Mouse (Mus musculus): ENCODE results near the gene Gucy2g. TPM values are rescaled to one million over a fixed set of nuclear protein-coding genes. Genes with fewer than 3 reads are reported as not detected.

Gucy2g gene
- polyA plus RNA-seq (2012; rRNA removed), result 0.13 TPM in 1 of 2 replicates, not detected in the other

GRCm38 (mm10) chr19:55241186-55241645 is at the start of gene Gucy2g:
Gucy2g (minus strand) TSS chr19:55241236.

DNA sequence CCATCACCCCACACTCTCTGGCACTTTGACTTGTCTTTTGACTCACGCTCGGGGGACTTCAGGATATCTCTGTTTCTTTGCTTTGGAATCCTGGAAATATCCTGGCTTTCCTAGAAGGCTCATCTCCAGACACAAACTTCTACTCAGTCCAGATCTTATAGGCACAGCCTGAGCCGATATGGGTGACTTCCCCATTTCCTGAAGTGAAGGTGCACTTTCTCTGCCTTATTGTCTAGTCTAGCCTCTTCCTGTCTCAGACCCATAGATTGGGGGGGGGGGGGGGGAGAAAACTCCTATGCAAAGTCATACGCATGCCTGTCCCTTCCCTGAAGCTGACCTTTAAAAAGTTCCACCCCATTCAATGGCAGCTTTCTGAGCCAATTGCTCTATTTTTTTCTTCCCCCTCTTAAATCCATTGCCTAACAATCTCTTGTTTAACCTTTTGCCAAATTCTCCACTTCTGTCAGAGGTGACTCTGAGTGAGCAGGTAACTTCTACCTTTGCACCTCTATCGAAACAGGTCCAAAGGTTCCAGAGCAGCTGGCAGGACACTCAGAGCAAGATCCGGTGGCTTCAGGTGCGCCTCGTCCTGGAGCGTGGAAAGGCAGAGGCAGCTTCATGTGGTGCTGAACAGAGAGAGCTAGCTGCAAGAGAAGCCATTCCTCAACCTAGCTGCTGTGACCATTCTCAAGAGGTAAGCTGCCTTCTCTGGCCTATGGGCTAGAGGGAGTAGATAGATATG is 10.5 kb upstream of the Gucy2g start, which contains the start of gene Acsl5:
Gene Acsl5 (plus strand): TSS at position 556 of the 742 bp plus-strand sequence.

GRCm38 (mm10) chr19:55180433-55180832 is 60.6 kb downstream of the Gucy2g start, which contains the start of gene Tectb:
Tectb (plus strand) TSS chr19:55180733.

Other genes with a start within 250 kb of the Gucy2g start
- 22.2 and 23.3 TPM in 2 replicates for gene Gpam, start 114.0 kb downstream of the Gucy2g start, polyA plus RNA-seq (2012; rRNA removed)
- gene Tectb, start 60.5 kb downstream of the Gucy2g start, polyA plus RNA-seq (2012; rRNA removed), result 0.18 and 1.9 TPM in 2 replicates
- 6.5 and 8.5 TPM in 2 replicates for gene Acsl5, start 10.7 kb upstream of the Gucy2g start, polyA plus RNA-seq (2012; rRNA removed)
- gene Zdhhc6, start 74.8 kb upstream of the Gucy2g start, polyA plus RNA-seq (2012; rRNA removed), result 25.4 and 27.7 TPM in 2 replicates
- gene Vti1a, start 75.1 kb upstream of the Gucy2g start, polyA plus RNA-seq (2012; rRNA removed), result 16.6 and 18.7 TPM in 2 replicates